Mouse (Mus musculus) kidney, adult 9 months (tissue): ENCODE measurements around the gene Gm17693.
"Not testable (repeated sequence)": the region's sequence is repeated elsewhere in the genome, so short reads cannot be mapped to it uniquely, and the experiment has no call there.

Experiments used
- DNase-seq: peaks from one replicate; pipeline ENCODE4 v3.0.0; 2022

Gene Gm17693

GRCm38 (mm10) chrX:125705144-125705543 is at the start of gene Gm17693:
TSS of gene Gm17693 (plus strand) at chrX:125705444.
- not testable (repeated sequence) for DNase-seq
